Mouse (Mus musculus) limb, embryonic 13.5 days (tissue): ENCODE measurements at regions not wholly inside any gene's neighbourhood (a gene's known extent, or its start where the extent isn't known, plus 50 kb on each side); places are given as distances from the start of the nearest gene placed in this dataset. TPM values are rescaled to one million over a fixed set of nuclear protein-coding genes. Genes with fewer than 3 reads are reported as not detected.

ENCODE experiments used
- ATAC-seq: fragments of 200-750 bp; cut with Nextera tagmentation; 2 replicates; pipeline ENCODE4 v1.8.0; 2017; ENCODE audit warnings: low read depth, moderate number of reproducible peaks, moderate TSS enrichment; ENCODE audit not compliant: low FRiP score
- H3K27ac ChIP-seq: fragments of 300-500 bp; sonication (generic); 2 replicates; pipeline ENCODE4 v1.5.1; 2015; ENCODE audit warnings: inconsistent platforms, mild to moderate bottlenecking, moderate library complexity
- H3K27me3 ChIP-seq: fragments of 300-500 bp; sonication (generic); 2 replicates; pipeline ENCODE4 v1.6.1; 2015; ENCODE audit warnings: mild to moderate bottlenecking, inconsistent platforms
- H3K36me3 ChIP-seq: fragments of 300-500 bp; sonication (generic); 2 replicates; pipeline ENCODE4 v1.6.1; 2015; ENCODE audit warnings: inconsistent platforms, mild to moderate bottlenecking, moderate library complexity
- H3K4me1 ChIP-seq: fragments of 300-500 bp; sonication (generic); 2 replicates; pipeline ENCODE4 v1.6.1; 2015; ENCODE audit warnings: inconsistent platforms
- H3K4me2 ChIP-seq: fragments of 300-500 bp; sonication (generic); replicated peaks from 2 replicates; pipeline ENCODE4 v1.6.1; 2015; ENCODE audit warnings: inconsistent platforms, mild to moderate bottlenecking, moderate library complexity
- H3K4me3 ChIP-seq: fragments of 300-500 bp; sonication (generic); 2 replicates; pipeline ENCODE4 v1.5.1; 2015; ENCODE audit warnings: moderate library complexity, mild to moderate bottlenecking, inconsistent platforms
- H3K9ac ChIP-seq: fragments of 300-500 bp; sonication (generic); 2 replicates; pipeline ENCODE4 v1.6.1; 2015; ENCODE audit warnings: mild to moderate bottlenecking, inconsistent platforms
- H3K9me3 ChIP-seq: fragments of 300-500 bp; sonication (generic); 2 replicates; pipeline ENCODE4 v1.6.1; 2016; ENCODE audit warnings: inconsistent platforms
- WGBS: fragments of 180-500 bp; shearing (Covaris S2); methylation state at CpG from one replicate; pipeline ENCODE4 v1.1.7; 2015; 5-methylcytosine and 5-hydroxymethylcytosine counted together
- microRNA-seq: library from miRNA; unstranded; fragments of <30 nt; microRNA quantifications from one replicate; pipeline ENCODE4, GENCODE M21; 2016

DNA sequence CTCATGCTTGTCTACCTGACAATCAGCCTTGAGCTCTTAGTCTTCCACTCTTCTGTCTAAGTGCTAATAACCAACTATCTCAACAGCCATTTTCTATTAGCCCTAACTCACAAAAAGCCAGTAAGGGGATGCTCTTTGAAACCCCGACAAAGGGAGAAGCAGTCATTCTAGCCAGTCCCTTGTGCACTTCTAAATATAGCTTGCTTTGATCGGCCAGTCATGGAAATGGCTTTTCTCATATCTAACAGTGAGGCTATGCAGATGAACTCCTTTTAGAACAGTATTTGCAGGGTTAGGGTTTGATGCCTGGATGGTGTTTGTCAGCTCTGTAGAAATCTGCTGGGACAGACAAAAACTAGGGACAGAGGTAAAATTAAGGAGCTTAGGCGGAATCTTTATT is 54.5 kb upstream of the Arg1 start:
- H3K4me1 ChIP-seq: no peaks in the 10 kb centered on the region
- 88% methylated on average over 3 of the region's 3 CpGs for WGBS

More for the DNA sequence above, 54.5 kb upstream of the Arg1 start:
- no peaks in the 10 kb centered on the region for H3K36me3 ChIP-seq
- no peak overlapping the region for H3K9ac ChIP-seq
- no peaks in the 10 kb centered on the region for H3K27me3 ChIP-seq
- H3K4me2 ChIP-seq: no peak overlapping the region
- H3K4me3 ChIP-seq: no peak overlapping the region
- no peak overlapping the region for H3K27ac ChIP-seq
- no peak for ATAC-seq
- H3K9me3 ChIP-seq: peaks cover 11% of the 10 kb centered on the region

Small RNA genes in the stretch of these regions (microRNA-seq; reads per million reads assigned to microRNA genes)
- not detected for gene Gm22566
